Mouse (Mus musculus): Measurements from ENCODE around the gene Kank2. TPM values are rescaled to one million over a fixed set of nuclear protein-coding genes. Genes with fewer than 3 reads are reported as not detected.
A peak's percentile ranks its signal among the peaks of the same experiment; 100 is the strongest.

Kank2 gene
- total and polyA plus RNA-seq, 3 experiments, result 7.6 to 16.3 TPM; not detected in 1

GRCm38 (mm10) chr9:21788234-21788633 lies 10.3 kb downstream of the Kank2 start:
- no peaks in the 10 kb centered on the region for H3K36me3 ChIP-seq (ENCODE audit: control insufficient read depth in 1 of 2, insufficient read depth in 2 of 2, low read length in 2 of 2)
- no peaks in the 10 kb centered on the region for H3K9me3 ChIP-seq (replicated peaks; ENCODE audit: insufficient read depth, low read length)
- H3K27me3 ChIP-seq (ENCODE audit: control insufficient read depth in 1 of 2, insufficient read depth in 2 of 2, low read length in 2 of 2), result no peaks in the 10 kb centered on the region
- TF ChIP-seq MYC (IDR thresholded peaks at IDR 0.05; ENCODE audit: low read depth, low read length) (no peak), KAT2A (conservative IDR thresholded peaks at IDR 0.05; ENCODE audit: low read depth, low read length) (no peak), GABPA (IDR thresholded peaks at IDR 0.05; ENCODE audit: low read depth, low read length) (no peak), TBP (IDR thresholded peaks at IDR 0.05; ENCODE audit: low read depth, low read length) (no peak)
- no peak overlapping the region for H3K27ac ChIP-seq (ENCODE audit: control insufficient read depth, low read depth, low read length)
- H3K79me2 ChIP-seq (ENCODE audit: control insufficient read depth, insufficient read depth, low read length, poor library complexity), result no peaks in the 10 kb centered on the region
- no peak overlapping the region for H3K9ac ChIP-seq (ENCODE audit: control insufficient read depth, low read depth, low read length, poor library complexity, severe bottlenecking)
- H3K4me1 ChIP-seq (ENCODE audit: control insufficient read depth in 1 of 2, insufficient read depth in 2 of 2, low read length in 2 of 2), result peaks cover 5% of the 10 kb centered on the region in 2 experiments; a peak in 3 of 4 replicates
- H3K4me3 ChIP-seq (ENCODE audit: control insufficient read depth in 1 of 2, insufficient read depth in 1 of 2, low read depth in 2 of 2, low read length in 2 of 2), result no peak overlapping the region
- no peak for DNase-seq (ENCODE audit: low read depth, low spot score)

- H3K27ac ChIP-seq (ENCODE audit: control insufficient read depth, low read depth, low read length), result no peak overlapping the region
- H3K79me2 ChIP-seq (ENCODE audit: control insufficient read depth, insufficient read depth, low read length, poor library complexity), result no peaks in the 10 kb centered on the region
- H3K9me3 ChIP-seq (replicated peaks; ENCODE audit: insufficient read depth, low read length), result no peaks in the 10 kb centered on the region
- no peak overlapping the region for H3K4me3 ChIP-seq (ENCODE audit: control insufficient read depth in 1 of 2, insufficient read depth in 1 of 2, low read depth in 2 of 2, low read length in 2 of 2)
- TF ChIP-seq POLR2AphosphoS2 (IDR thresholded peaks at IDR 0.05; ENCODE audit: low read length), result no peak
- TF ChIP-seq ZMIZ1 (IDR thresholded peaks at IDR 0.05; ENCODE audit: low read depth, low read length), result no peak
- TF ChIP-seq GATA1 (IDR thresholded peaks at IDR 0.05; ENCODE audit: low read depth, low read length), result no peak
- 0 out of 6 replicates have a peak, but pooled peaks of 1 of the 3 experiments have one; percentile 9 for TF ChIP-seq CTCF (IDR thresholded peaks at IDR 0.05 in 2 of 3, conservative IDR thresholded peaks at IDR 0.05 in 1 of 3; ENCODE audit: control insufficient read depth in 1 of 3, insufficient read depth in 1 of 3, low read depth in 2 of 3, low read length in 3 of 3, poor library complexity in 1 of 3, severe bottlenecking in 1 of 3)
- no peaks in the 10 kb centered on the region for H3K36me3 ChIP-seq (ENCODE audit: control insufficient read depth in 1 of 2, insufficient read depth in 2 of 2, low read length in 2 of 2)
- DNase-seq (ENCODE audit: low read depth, low spot score), result no peak
- H3K9ac ChIP-seq (ENCODE audit: control insufficient read depth, low read depth, low read length, poor library complexity, severe bottlenecking), result no peak overlapping the region
- no peaks in the 10 kb centered on the region for H3K27me3 ChIP-seq (ENCODE audit: control insufficient read depth in 1 of 2, insufficient read depth in 2 of 2, low read length in 2 of 2)
- H3K4me1 ChIP-seq (ENCODE audit: control insufficient read depth in 1 of 2, insufficient read depth in 2 of 2, low read length in 2 of 2), result peaks cover 5% of the 10 kb centered on the region in 2 experiments; a peak in 2 of 4 replicates
Observed at GRCm38 (mm10) chr9:21787654-21788053, 10.9 kb downstream of the Kank2 start.

- Histone ChIP-seq H3K9me3 (replicated peaks; ENCODE audit: insufficient read depth, low read length) (no peaks in the 10 kb centered on the region), H3K27ac (ENCODE audit: control insufficient read depth, low read depth, low read length) (no peak overlapping the region), H3K4me1 (ENCODE audit: control insufficient read depth in 1 of 2, insufficient read depth in 2 of 2, low read length in 2 of 2) (peaks cover 9 to 12% of the 10 kb centered on the region in 2 experiments), H3K27me3 (ENCODE audit: control insufficient read depth in 1 of 2, insufficient read depth in 2 of 2, low read length in 2 of 2) (no peaks in the 10 kb centered on the region), H3K4me3 (ENCODE audit: control insufficient read depth in 1 of 2, insufficient read depth in 1 of 2, low read depth in 2 of 2, low read length in 2 of 2) (no peak overlapping the region), H3K36me3 (ENCODE audit: control insufficient read depth in 1 of 2, insufficient read depth in 2 of 2, low read length in 2 of 2) (peaks cover 0 to 6% of the 10 kb centered on the region in 2 experiments; a peak in 2 of 4 replicates), H3K79me2 (ENCODE audit: control insufficient read depth, insufficient read depth, low read length, poor library complexity) (no peaks in the 10 kb centered on the region), H3K9ac (ENCODE audit: control insufficient read depth, low read depth, low read length, poor library complexity, severe bottlenecking) (no peak overlapping the region)
- DNase-seq (ENCODE audit: low read depth, low spot score), result peak; percentile 91
- TF ChIP-seq RAD21 (IDR thresholded peaks at IDR 0.05; ENCODE audit: low read depth, low read length) (peak; percentile 68), SMC3 (IDR thresholded peaks at IDR 0.05; ENCODE audit: low read depth, low read length) (peak; percentile 80), HCFC1 (IDR thresholded peaks at IDR 0.05; ENCODE audit: low read depth, low read length) (peak; percentile 46; the same call in 1 of the 2 replicates), MXI1 (IDR thresholded peaks at IDR 0.05; ENCODE audit: low read depth, low read length) (no peak), E2F4 (IDR thresholded peaks at IDR 0.05; ENCODE audit: borderline replicate concordance, low read depth, low read length) (no peak), MAZ (IDR thresholded peaks at IDR 0.05; ENCODE audit: low read depth, low read length) (no peak), TBP (IDR thresholded peaks at IDR 0.05; ENCODE audit: low read depth, low read length) (no peak), NELFE (IDR thresholded peaks at IDR 0.05; ENCODE audit: low read depth, low read length) (no peak), RCOR1 (IDR thresholded peaks at IDR 0.05; ENCODE audit: low read depth, low read length) (peak; percentile 48; the same call in 1 of the 2 replicates), ZNF384 (IDR thresholded peaks at IDR 0.05; ENCODE audit: low read depth, low read length) (peak; percentile 57), UBTF (IDR thresholded peaks at IDR 0.05; ENCODE audit: borderline replicate concordance, insufficient read depth, low read depth, low read length) (no peak), TAL1 (IDR thresholded peaks at IDR 0.05; ENCODE audit: low read length) (no peak), POLR2A (IDR thresholded peaks at IDR 0.05; ENCODE audit: control insufficient read depth in 1 of 2, insufficient read depth in 1 of 2, low read depth in 1 of 2, low read length in 2 of 2, poor library complexity in 1 of 2) (peak in 1 of 2 experiments; percentile 6; a peak in 1 of 4 replicates), CHD1 (IDR thresholded peaks at IDR 0.05; ENCODE audit: low read depth, low read length) (no peak), ZKSCAN1 (IDR thresholded peaks at IDR 0.05; ENCODE audit: low read depth, low read length) (no peak), NRF1 (IDR thresholded peaks at IDR 0.05; ENCODE audit: insufficient read depth, low read depth, low read length, poor library complexity, severe bottlenecking) (no peak), ZMIZ1 (IDR thresholded peaks at IDR 0.05; ENCODE audit: low read depth, low read length) (no peak), CHD2 (IDR thresholded peaks at IDR 0.05; ENCODE audit: low read length) (no peak), BHLHE40 (IDR thresholded peaks at IDR 0.05; ENCODE audit: borderline replicate concordance, low read depth, low read length) (0 out of 2 replicates have a peak, but pooled peaks have one; percentile 48), ETS1 (IDR thresholded peaks at IDR 0.05; ENCODE audit: low read depth, low read length) (no peak), JUND (IDR thresholded peaks at IDR 0.05; ENCODE audit: low read depth, low read length) (no peak)
Observed at GRCm38 (mm10) chr9:21786906-21787305, 11.6 kb downstream of the Kank2 start.

All from MEL (cell line).